Mouse (Mus musculus): Measurements from ENCODE around the gene Ikbip.

GRCm38 (mm10) chr10:91051156-91051555, 31.6 kb upstream of the Ikbip start:
- TF ChIP-seq HCFC1 (IDR thresholded peaks at IDR 0.05; ENCODE audit: borderline replicate concordance, insufficient read depth, low read length) (no peak), ZC3H11A (IDR thresholded peaks at IDR 0.05; ENCODE audit: borderline replicate concordance, low read depth, low read length) (no peak), MAFK (IDR thresholded peaks at IDR 0.05; ENCODE audit: insufficient read depth, low read depth, low read length) (no peak)

All from ES-E14 (cell line).